Mouse (Mus musculus) thymus, postnatal 0 days (tissue): ENCODE data around the gene Srrm3. TPM values are rescaled to one million over a fixed set of nuclear protein-coding genes. Genes with fewer than 3 reads are reported as not detected.

Experiments used
- DNase-seq: peaks from one replicate; pipeline ENCODE4 v3.0.0-alpha.2; 2015; ENCODE audit warnings: low spot score
- polyA plus RNA-seq: library from polyadenylated mRNA; unstranded; fragments of >200 nt; fragmentation: Nextera tagmentation; extraction: Ambion mirVana; gene quantifications from 2 replicates; pipeline ENCODE4 v1.2.1, GENCODE M21; 2015

Srrm3 gene
- 0.09 TPM in 1 of 2 replicates, not detected in the other for polyA plus RNA-seq

DNA sequence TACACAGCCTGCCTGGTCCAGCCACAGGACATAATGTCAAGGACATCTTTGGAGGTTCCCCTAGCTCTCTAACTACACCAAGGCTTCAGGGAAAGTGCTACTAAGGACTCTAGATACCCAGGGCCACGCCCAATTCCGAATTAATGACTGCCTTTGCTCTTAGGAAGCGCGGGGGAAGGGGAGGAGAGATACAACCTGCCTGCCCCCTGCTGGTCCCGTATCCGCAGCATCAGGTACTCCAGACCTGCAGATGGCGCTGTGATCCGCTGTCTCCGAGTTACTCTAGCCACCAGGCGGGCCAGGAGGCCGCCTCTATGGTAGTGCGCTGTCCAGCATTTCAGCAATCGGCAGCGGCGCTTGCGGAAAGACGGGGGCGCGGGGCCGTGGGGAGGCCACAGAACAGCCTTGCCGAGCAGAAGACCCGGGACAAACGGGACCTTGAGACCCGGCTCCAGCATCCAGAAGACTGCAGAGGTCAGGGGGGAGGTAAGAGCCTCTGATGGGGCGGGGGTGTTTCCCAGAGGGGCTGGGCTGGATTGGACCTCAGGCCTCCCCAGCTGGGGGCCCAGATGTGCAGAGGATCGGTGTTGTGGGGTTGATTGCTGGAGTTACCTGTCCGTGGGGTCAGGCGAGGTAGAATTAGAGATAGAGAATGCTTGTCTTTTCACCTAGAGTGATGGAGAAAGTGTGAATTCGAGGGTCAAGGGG, at the start of gene Srrm3:
TSS of gene Srrm3 (plus strand) at position 336 of the 708 bp plus-strand sequence.
- peak; percentile 90 for DNase-seq

DNA sequence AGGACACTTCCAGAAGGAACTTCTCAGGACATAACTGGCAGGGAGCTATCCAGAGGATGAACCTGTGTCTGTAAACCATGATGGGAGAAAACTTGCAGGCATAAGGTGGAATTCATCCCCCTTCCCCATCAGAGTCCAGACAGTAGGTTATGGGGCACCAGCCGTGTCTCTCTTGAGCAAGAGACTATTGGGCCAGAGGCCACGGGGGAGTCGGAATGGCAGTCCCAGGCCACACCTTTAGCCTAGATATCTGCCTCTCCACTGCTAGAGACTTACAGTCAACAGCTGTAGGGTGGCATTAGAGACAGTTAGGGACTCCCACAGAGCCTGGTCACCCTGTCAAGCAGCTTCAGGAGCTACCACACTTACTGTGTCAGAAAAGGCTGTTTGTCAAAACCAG, 44.8 kb upstream of the Srrm3 start:
- DNase-seq: no peak

DNA sequence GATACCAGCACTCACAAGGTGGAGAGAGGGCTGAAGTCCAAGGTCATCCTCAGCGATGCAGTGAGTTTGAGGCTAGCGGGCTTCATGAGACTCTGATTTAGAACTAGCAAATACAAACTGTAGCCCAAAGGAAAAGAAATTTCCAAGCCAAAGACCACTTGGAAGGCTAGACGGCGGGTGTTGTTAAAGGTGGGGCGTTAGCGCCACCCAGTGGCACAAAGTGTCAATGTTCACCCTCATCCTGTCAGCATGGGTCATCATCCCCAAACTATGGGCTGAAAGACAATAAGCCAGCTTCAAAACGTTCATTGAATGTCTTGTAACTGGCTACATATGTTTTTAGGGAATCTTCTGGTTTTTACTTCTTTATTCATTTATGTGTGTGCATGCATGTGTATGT, 43.2 kb upstream of the Srrm3 start:
- DNase-seq: peak; percentile 74

GRCm38 (mm10) chr5:135764971-135765370, 41.7 kb upstream of the Srrm3 start:
- no peak for DNase-seq

- no peak for DNase-seq
Measured at GRCm38 (mm10) chr5:135772519-135772918, 34.2 kb upstream of the Srrm3 start.

GRCm38 (mm10) chr5:135776546-135776945, 30.1 kb upstream of the Srrm3 start:
- no peak for DNase-seq

GRCm38 (mm10) chr5:135777796-135778470, 28.8 kb upstream of the Srrm3 start, which contains the start of gene Styxl1:
Styxl1 (minus strand) TSS chr5:135778385.
- DNase-seq: no peak

GRCm38 (mm10) chr5:135778471-135779445, 27.9 kb upstream of the Srrm3 start, which contains the start of gene Mdh2:
Mdh2 (plus strand) TSS chr5:135778480.
- peak; percentile 100 for DNase-seq

DNA sequence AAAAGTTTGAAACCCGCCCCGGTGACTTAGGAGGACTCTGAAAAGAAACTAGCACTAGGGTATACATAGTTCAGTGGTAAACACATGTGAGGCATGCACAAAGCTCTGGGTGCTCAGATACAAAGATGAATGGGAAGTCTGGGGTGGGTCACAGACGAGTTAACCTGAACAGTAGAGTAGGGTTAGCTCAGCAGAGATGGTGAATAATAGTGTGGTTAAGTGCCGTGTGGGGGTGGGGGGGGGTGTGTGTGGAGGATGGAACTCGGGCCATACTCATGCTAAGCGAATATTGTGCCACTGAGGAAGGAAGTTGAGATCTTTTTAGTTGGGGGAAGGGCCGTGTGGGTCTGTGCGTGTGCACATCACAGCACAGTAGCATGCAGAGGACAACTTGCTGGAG, 26.4 kb upstream of the Srrm3 start:
- DNase-seq: no peak

GRCm38 (mm10) chr5:135782901-135783300, 23.8 kb upstream of the Srrm3 start:
- DNase-seq: no peak

- peak; percentile 73 for DNase-seq
Measured at GRCm38 (mm10) chr5:135793996-135794858, 12.5 kb upstream of the Srrm3 start.

DNA sequence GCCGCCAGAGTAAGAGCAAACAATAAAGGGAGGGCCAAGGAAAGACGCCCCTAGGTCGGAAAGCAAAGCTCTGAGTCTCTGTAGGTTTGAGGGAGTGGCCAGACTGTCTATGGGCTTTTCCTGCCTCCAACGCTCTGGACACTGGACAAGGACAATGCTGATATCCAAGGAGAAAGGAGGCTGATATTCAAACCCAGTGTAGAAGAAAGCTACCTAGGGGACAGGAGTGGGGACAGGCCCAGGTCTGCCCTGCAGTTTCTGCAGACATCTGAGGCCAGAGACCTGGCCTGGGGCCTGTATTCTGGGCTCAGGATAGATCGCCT, 11.9 kb upstream of the Srrm3 start:
- DNase-seq: no peak

DNA sequence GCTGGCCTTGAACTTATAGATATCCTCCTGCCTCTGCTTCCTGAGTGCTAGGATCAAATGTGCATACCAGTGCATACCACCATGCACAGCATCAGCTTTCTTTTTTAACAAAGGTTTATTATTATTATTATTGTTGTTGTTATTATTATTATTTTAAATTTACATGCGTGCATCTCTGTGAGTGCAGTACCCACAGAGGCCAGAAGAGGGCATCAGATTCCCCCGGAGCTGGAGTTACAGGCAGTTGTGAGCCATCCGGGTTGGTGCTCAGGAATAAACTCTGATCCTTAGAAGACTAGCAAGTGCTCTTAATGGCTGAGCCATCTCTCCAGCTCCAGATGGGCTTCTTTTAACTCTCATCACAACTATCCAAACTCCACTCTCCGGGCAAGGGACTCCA, 6.9 kb upstream of the Srrm3 start:
- no peak for DNase-seq

DNA sequence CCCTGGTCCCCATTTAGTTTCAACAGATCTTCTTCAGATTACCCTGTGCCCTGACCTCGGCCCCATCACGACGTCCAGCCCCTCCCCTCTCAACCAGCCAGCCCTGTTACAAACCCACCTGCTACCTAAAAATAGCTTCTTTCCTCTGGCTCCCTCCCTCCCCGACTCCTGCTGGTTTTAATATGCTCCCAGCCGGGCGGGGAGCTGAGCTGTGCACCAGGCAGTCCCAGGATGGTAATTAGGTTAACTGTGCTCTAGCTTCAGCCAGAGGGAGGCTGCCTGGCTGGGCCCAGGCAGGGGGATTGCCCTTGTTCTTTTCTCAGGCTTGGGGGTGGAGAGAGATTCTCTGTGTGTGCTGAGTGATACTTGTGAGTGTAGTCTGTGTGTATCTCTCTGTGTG, 5.8 kb upstream of the Srrm3 start:
- DNase-seq: no peak

GRCm38 (mm10) chr5:135802641-135803040, 4.0 kb upstream of the Srrm3 start:
- no peak for DNase-seq

- no peak for DNase-seq
Measured at GRCm38 (mm10) chr5:135803135-135803534, 3.6 kb upstream of the Srrm3 start.

DNA sequence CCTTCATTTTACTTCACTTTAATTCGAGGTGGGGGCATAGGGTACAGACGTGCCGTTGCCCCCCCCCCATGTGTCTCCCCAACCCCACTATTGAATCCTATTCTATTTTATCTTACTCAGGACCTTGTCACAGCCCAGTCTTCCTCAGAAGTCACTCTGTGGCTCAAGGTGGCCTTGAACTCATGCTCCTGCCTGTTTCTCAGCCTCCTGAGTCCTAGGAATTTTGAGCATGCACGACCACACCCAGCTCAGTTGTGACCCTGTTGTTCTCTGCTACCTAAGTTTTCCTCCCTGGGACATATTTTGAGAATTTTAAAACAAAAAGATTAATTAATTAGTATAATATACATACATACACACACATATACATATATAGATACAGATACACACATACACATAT, 3.0 kb upstream of the Srrm3 start:
- no peak for DNase-seq

DNA sequence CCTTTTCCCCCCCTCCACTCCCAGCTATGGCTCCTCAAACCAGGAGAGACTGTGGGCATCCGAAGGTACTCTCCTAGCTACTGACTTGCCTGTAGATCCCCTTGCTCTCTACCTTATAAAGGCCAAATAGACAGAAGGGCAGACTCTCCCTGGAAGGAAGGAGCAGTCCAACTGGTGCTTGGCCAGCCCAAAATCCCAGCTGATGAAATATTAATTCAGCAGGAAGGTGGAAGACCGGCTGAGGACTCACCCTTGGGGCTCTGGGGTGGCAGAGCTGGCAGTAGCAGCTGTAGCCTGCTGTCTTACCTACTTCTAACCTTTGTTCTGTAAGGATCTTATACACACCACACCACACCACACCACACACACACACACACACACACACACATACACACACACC, 2.0 kb upstream of the Srrm3 start:
- no peak for DNase-seq

- no peak for DNase-seq
Measured at GRCm38 (mm10) chr5:135807263-135807637, 560 bp downstream of the Srrm3 start.

GRCm38 (mm10) chr5:135812991-135813390, 6.3 kb downstream of the Srrm3 start:
- no peak for DNase-seq

- DNase-seq: no peak
Measured at GRCm38 (mm10) chr5:135818491-135818890, 11.8 kb downstream of the Srrm3 start.
